Mouse (Mus musculus): ENCODE data around the gene Sp1.
A peak's percentile ranks its signal among the peaks of the same experiment; 100 is the strongest.

Gene Sp1

GRCm38 (mm10) chr15:102433173-102433572 is 27.2 kb downstream of the Sp1 start:
- no peak for DNase-seq (ENCODE audit: low spot score in 2 of 2)

DNA sequence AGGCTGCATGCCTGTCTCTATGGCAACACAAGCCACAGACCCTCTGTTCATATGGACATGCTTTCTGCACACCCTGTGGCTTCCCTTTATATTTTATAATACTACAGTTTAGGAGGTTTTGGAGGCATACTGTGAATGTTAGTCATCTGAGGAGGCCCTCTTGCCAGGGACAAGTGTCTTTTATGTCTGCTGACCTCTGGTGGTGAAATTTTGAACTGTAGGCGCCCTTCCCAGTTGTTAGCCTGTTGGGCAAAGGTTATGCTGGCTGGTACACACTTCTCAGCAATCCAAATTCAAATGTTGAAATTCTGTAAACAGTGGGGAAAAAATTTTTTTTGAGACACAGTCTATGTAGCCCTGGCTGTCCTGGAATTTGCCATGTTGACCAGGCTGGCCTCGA is 36.5 kb downstream of the Sp1 start:
- DNase-seq (ENCODE audit: low spot score in 2 of 2), result peak; percentile 79 to 86

- no peak for DNase-seq (ENCODE audit: low spot score in 2 of 2)
These were observed 39.2 kb downstream of the Sp1 start, which contains the start of gene Amhr2 for GRCm38 (mm10) chr15:102445146-102445545. TSS of gene Amhr2 (plus strand) at chr15:102445367.

GRCm38 (mm10) chr15:102446448-102446847 is 40.5 kb downstream of the Sp1 start:
- no peak for DNase-seq (ENCODE audit: low spot score in 2 of 2)

- DNase-seq (ENCODE audit: low spot score in 2 of 2), result no peak
These were observed 43.4 kb downstream of the Sp1 start for GRCm38 (mm10) chr15:102449366-102449765.

GRCm38 (mm10) chr15:102450928-102451327 is 45.0 kb downstream of the Sp1 start:
- no peak for DNase-seq (ENCODE audit: low spot score in 2 of 2)

- DNase-seq (ENCODE audit: low spot score in 2 of 2), result peak in 1 of 2 experiments; percentile 36
These were observed 45.9 kb downstream of the Sp1 start for GRCm38 (mm10) chr15:102451666-102452430.

- DNase-seq (ENCODE audit: low spot score in 2 of 2), result no peak
These were observed 50.0 kb downstream of the Sp1 start for GRCm38 (mm10) chr15:102455993-102456392.

DNA sequence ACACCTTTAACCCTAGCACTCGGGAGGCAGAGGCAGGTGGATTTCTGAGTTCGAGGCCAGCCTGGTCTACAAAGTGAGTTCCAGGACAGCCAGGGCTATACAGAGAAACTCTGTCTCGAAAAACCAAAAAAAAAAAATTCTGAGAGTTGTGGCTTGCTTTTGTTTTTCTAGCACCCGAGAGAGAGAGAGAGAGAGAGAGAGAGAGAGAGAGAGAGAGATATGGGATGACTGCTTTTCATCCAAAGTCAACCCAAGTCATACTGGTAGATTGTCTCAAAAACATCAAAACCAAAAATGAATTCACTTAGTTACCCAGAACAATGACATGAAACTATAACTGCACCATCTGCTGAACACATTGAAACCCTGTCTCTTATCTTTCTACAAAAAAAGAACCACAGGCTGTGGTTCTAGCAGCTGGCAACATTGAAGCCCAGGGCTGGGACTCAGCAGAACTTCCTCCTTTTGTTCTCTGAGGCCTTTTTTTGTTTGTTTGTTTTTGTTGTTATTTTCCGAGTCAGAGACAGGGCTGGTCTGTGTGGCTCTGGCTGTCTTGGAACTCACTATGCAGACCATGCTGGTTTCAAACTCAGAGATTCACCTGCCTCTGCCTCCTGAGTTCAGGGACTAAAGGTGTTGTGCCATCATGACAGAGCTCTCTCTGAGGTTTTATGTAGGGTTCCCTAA is 52.2 kb downstream of the Sp1 start:
- DNase-seq (ENCODE audit: low spot score in 2 of 2), result no peak

DNA sequence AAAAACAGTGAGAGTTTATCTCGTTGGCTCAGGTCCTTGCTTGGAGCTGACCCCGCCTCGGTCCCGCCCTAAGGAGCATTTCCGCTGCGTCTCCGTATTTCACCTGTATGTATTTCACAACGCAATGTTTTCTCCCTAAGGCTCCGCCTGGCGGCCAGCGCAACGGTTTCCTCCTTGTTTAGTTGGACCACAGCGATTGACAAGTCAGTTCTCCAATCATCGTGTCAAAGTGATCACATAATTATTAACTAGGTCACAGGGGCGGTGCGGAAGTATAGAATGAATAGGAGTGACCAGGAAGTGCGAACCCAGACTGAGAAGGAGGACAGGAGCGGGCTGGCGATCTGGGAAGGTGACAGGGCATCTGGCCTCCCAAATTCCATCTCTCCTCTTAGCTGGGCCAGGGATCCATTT is 53.0 kb downstream of the Sp1 start, which contains the start of gene Prr13:
TSS of gene Prr13 (plus strand) at position 125 of the 414 bp plus-strand sequence.
- peak; percentile 93 to 94 for DNase-seq (ENCODE audit: low spot score in 2 of 2)

DNA sequence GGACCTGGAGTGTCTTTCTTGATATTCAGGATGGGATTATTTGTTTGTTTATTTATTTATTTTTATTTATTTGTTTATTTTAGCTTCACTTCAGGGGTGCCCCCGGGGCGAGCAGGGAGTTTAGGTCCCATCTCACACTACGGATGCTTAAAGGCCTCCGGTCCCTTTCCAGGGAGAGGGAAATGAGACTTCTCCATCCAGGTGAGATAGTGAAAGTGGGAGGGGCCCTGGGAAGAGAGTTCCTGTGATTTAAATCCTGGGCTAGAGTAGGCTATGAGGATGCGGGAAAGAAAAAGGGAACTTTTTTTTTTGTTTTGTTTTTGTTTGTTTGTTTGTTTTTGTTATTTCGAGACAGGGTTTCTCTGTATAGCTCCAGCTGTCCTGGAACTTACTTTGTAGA is 53.4 kb downstream of the Sp1 start:
- no peak for DNase-seq (ENCODE audit: low spot score in 2 of 2)

DNA sequence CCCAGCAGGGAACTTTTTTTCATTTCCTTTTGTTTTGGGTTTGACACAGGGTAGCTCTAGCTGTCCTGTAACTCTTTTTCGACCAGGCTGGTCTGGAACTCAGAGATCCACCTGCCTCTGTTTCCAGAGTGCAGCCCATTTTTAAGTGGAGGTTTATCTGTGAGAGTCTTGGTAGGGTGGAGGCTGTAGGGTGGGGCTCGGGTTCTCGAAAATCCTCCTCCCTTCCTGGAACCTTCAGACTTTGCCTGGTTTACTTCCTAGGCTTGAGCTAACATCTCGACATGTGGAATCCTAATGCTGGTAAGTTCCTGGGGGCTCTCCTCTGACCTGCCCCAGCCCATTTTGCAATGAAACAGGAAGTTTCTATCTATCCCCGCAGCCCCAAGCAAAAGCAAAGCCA is 53.9 kb downstream of the Sp1 start:
- no peak for DNase-seq (ENCODE audit: low spot score in 2 of 2)

DNA sequence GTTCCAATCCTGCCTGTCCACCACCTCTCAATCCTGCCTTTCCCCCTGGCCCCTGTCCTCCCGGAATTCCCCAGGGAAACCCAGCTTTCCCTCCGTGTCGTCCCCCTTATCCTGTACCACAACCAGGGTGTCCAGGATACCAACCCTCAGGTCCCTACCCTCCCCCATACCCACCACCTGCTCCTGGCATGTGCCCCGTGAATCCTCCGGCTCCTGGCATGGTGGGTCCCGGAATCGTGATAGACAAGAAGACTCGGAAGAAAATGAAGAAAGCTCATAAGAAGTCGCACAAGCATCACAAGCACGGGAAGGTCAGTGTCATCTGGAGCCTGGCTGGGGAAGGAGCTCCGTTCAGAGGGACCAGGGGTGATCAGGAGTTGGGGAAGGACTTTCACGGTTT is 54.5 kb downstream of the Sp1 start:
- no peak for DNase-seq (ENCODE audit: low spot score in 2 of 2)

- DNase-seq (ENCODE audit: low spot score in 2 of 2), result no peak
These were observed 55.0 kb downstream of the Sp1 start for GRCm38 (mm10) chr15:102460971-102461370.

GRCm38 (mm10) chr15:102461430-102462075 is 55.6 kb downstream of the Sp1 start:
- no peak for DNase-seq (ENCODE audit: low spot score in 2 of 2)

DNA sequence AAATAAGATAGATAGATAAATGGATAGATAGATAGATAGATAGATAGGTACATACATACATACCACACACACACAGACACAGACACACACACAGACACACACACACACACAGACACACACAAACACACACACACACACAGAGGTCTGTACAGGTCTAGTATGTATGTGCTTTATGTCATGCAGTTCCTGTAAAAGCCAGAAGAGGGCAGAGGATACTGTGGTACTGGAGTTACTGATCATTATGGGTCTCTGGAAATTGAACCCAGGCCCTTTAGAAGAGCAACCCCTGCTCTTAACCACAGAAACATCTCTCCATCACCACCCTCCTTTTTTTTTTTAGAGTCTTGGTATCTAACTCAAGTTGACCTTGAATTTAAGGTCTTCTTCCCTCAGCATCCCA is 57.7 kb downstream of the Sp1 start:
- DNase-seq (ENCODE audit: low spot score in 2 of 2), result no peak

GRCm38 (mm10) chr15:102468675-102469370 is 62.9 kb downstream of the Sp1 start:
- no peak for DNase-seq (ENCODE audit: low spot score in 2 of 2)

DNA sequence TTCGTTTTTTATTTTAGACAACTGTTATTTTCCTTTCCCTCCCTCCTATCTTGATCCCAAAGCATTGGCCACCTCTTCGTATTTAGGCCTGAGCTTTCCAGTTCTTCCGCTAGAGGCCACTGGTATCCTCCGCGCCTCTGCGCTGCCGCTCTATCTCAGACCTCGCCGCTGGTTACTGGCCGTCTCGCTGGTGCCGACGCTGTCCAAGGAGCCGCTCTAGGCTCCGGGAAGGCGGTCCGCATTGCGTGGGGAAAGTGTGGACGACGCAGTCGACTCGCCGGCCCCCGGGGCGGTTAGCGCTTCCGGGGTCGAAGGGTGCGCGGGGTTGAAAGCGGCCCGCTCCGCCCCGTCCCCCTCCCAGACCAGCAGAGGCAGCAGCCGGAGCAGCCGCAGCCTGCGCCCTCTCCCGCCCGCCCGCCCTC is 64.3 kb downstream of the Sp1 start, which contains the start of gene Pcbp2:
TSS of gene Pcbp2 (plus strand) at position 357 of the 422 bp plus-strand sequence.
- DNase-seq (ENCODE audit: low spot score in 2 of 2), result peak; percentile 98

DNA sequence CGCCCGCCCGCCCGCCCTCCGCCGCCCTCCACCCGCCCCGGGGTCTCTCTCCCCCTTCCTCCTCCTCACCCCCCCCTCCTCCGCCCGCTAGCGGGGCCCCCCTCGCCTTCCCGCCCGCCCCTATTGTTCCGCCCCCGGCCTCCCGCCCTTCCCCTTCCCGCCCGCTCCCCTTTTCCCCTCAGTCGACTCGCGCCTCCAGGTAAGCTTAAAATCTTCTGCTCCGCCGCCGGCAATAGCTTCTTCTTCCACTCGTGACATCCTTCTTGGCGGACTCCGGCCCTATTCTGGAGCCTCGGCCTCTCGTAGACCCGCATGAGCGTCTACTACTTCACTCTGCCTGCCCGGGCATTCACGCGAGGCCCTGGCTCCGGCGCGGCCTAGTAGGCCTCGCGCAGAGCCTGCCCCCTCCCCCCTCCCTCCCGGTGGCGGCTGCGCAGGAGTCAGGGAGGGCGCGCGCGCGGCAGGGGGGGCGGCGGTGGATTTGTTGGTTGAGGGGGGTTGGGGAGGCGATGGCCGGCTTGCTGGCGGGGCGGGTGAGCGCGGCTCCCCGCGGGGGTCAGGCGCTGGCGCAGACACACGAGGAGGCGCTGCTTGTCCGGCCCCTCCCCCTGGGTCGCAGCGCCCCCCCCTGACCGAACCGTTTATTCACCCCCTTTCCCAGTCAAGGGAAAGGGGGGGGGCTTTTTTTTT is 64.8 kb downstream of the Sp1 start:
- DNase-seq (ENCODE audit: low spot score in 2 of 2), result peak; percentile 88

GRCm38 (mm10) chr15:102471295-102471645 is 65.3 kb downstream of the Sp1 start:
- DNase-seq (ENCODE audit: low spot score in 2 of 2), result no peak

DNA sequence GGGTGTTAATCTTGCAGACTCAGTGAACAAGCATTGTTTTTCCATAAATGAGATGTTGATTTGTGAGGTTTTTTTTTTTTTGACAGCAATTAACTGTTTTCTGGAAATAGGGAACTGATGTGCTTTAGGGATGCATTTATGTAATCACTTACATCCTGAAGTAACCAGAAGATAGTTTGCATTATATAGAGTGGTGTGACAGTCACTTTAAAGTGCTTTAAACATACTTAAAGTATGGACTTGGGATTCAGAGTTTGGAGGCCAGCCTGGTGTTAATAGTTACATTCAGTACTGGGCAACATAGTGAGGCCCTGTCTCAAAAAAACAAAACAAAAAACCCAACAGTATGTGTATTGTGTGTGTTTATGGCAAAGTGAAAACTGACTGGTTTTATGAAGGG is 65.8 kb downstream of the Sp1 start:
- DNase-seq (ENCODE audit: low spot score in 2 of 2), result no peak
